In genomic region chr12:102330188-102330587, GRCm38 (mm10) we compare ENCODE assay signal across 28 mouse cellular contexts. TPM values are rescaled to one million over a fixed set of nuclear protein-coding genes. Genes with fewer than 3 reads are reported as not detected.
DNase-seq lines count a peak whose midpoint lies in the region; ATAC-seq and TF ChIP-seq lines count a peak whose summit lies in the region.
"Had no signal": no experiment of that assay in that cellular context is flagged by ENCODE, and none has a peak within 500 bp of the region (broad histone marks: within the 10 kb centered on the region; RNA-seq: fewer than 3 reads in every experiment).

No protein-coding gene starts in this region.

- H3K9ac ChIP-seq in forebrain, embryonic 16.5 days (replicated peaks; ENCODE audit: low read depth, low read length): no peak overlapping the region
- H3K9ac ChIP-seq: embryonic facial prominence, embryonic 13.5 days; forebrain, embryonic 12.5 days; heart, embryonic 13.5 days; limb, embryonic 15.5 days; liver, embryonic 15.5 days; lung, embryonic 15.5 days had no signal

- no peaks in the 10 kb centered on the region for H3K36me3 ChIP-seq in forebrain, embryonic 16.5 days (ENCODE audit: control insufficient read depth, insufficient read depth)
- H3K36me3 ChIP-seq: embryonic facial prominence, embryonic 13.5 days; forebrain, embryonic 12.5 days; G1E; lung, embryonic 15.5 days; midbrain, embryonic 10.5 days had no signal

- H3K4me1 ChIP-seq in forebrain, embryonic 16.5 days (replicated peaks; ENCODE audit: control insufficient read depth, insufficient read depth, low read length): 0 out of 2 replicates have a peak, but pooled peaks cover 4% of the 10 kb centered on the region
- H3K4me1 ChIP-seq: embryonic facial prominence, embryonic 13.5 days; forebrain, embryonic 12.5 days; liver, embryonic 15.5 days; midbrain, embryonic 10.5 days had no signal

- H3K9me3 ChIP-seq in forebrain, embryonic 16.5 days (ENCODE audit: control insufficient read depth, low read length): no peaks in the 10 kb centered on the region
- H3K9me3 ChIP-seq: embryonic facial prominence, embryonic 13.5 days; forebrain, embryonic 12.5 days; G1E; heart, embryonic 13.5 days; limb, embryonic 15.5 days; liver, embryonic 15.5 days; lung, embryonic 15.5 days; midbrain, embryonic 10.5 days had no signal

- no peak for DNase-seq in gastrocnemius, adult 2 months
- no peak for DNase-seq in gastrocnemius, postnatal 4 days (ENCODE audit: low spot score in 2 of 2)
- peak; percentile 65 for DNase-seq in A20 (ENCODE audit: low read depth, low spot score)
- DNase-seq in layer of hippocampus, adult 11-12 months (ENCODE audit: low spot score): no peak
- DNase-seq in adrenal gland, postnatal 14 days: no peak
- DNase-seq: adrenal gland, adult 8-10 months; cerebellum, adult 18-20 months; embryo, embryonic 11 days; heart, postnatal 14 days; left cerebral cortex, postnatal 4 days; lung, postnatal 4 days; right cerebral cortex, postnatal 14 days had no signal

- TF ChIP-seq CTCF in gastrocnemius, adult 2 months (IDR thresholded peaks at IDR 0.05): no peak

- 0 out of 2 replicates have a peak overlapping the region, but pooled peaks have one; percentile 12 for H3K27ac ChIP-seq in gastrocnemius, adult 2 months
- no peak overlapping the region for H3K27ac ChIP-seq in forebrain, embryonic 16.5 days (ENCODE audit: low read length)
- H3K27ac ChIP-seq: embryonic facial prominence, embryonic 13.5 days; forebrain, embryonic 12.5 days; heart, embryonic 13.5 days; hindbrain, postnatal 0 days; limb, embryonic 15.5 days; liver, embryonic 15.5 days; lung, embryonic 15.5 days; midbrain, embryonic 10.5 days; stomach, postnatal 0 days had no signal

- intact Hi-C loops in gastrocnemius, adult 2 months (cut with DNase I): no loop called here

- H3K27me3 ChIP-seq in forebrain, embryonic 16.5 days (replicated peaks; ENCODE audit: control insufficient read depth, insufficient read depth, low read length): no peaks in the 10 kb centered on the region
- H3K27me3 ChIP-seq: embryonic facial prominence, embryonic 13.5 days; forebrain, embryonic 12.5 days; heart, embryonic 13.5 days; limb, embryonic 15.5 days; liver, embryonic 15.5 days; lung, embryonic 15.5 days; Patski had no signal

- ATAC-seq in granulocyte monocyte progenitor cell, adult 5-6 weeks (replicated peaks; ENCODE audit: poor library complexity, severe bottlenecking): peak; percentile 45
- ATAC-seq in neutrophil, adult 5-6 weeks (ENCODE audit: extremely low read depth, insufficient number of reproducible peaks, low FRiP score, poor library complexity, severe bottlenecking): 0 out of 2 replicates have a peak, but pooled peaks have one; percentile 23
- ATAC-seq in forebrain, embryonic 16.5 days: no peak
- ATAC-seq: hindbrain, postnatal 0 days; intestine, postnatal 0 days; Patski had no signal

- WGBS in forebrain, embryonic 16.5 days: 89% methylated on average over 4 of the region's 4 CpGs

- H3K4me3 ChIP-seq in gastrocnemius, adult 2 months: no peak overlapping the region
- H3K4me3 ChIP-seq in forebrain, embryonic 16.5 days (replicated peaks; ENCODE audit: low read length): no peak overlapping the region
- H3K4me3 ChIP-seq: embryonic facial prominence, embryonic 13.5 days; erythroblast, embryonic 14.5 days; forebrain, embryonic 12.5 days; heart, embryonic 13.5 days; limb, embryonic 15.5 days; liver, embryonic 15.5 days; lung, embryonic 15.5 days; midbrain, embryonic 10.5 days had no signal

- no peak overlapping the region for H3K4me2 ChIP-seq in forebrain, embryonic 16.5 days (ENCODE audit: low read length)
- H3K4me2 ChIP-seq: embryonic facial prominence, embryonic 13.5 days; forebrain, embryonic 12.5 days; heart, embryonic 13.5 days; limb, embryonic 15.5 days; liver, embryonic 15.5 days; lung, embryonic 15.5 days had no signal

RNA-seq across cellular contexts. Expression of gene Rin3, which starts 47.3 kb away (rescaled TPM):
- 10 to 100 TPM in 1 of 2 experiments, 1 to 10 TPM in 1; 6.4 to 14.3 TPM for total RNA-seq in gastrocnemius, adult 2 months (2021)
- total RNA-seq in gastrocnemius, postnatal 4 days (2021): 10 to 100 TPM; 29.7 to 33.1 TPM
- 263 and 340 TPM in 2 replicates for total RNA-seq in granulocyte monocyte progenitor cell, adult 5-6 weeks (2014; fragmentation: Nextera tagmentation)
- total RNA-seq in granulocyte monocyte progenitor cell, adult 5-6 weeks (2017): 64.3 and 71.5 TPM in 2 replicates
- 196 and 218 TPM in 2 replicates for total RNA-seq in neutrophil, adult 5-6 weeks (2017)
- 1.7 and 3.3 TPM in 2 replicates for polyA plus RNA-seq in forebrain, embryonic 16.5 days (2015; fragmentation: Nextera tagmentation; extraction: Ambion mirVana)
- 19.3 and 28.1 TPM in 2 replicates for total RNA-seq in adrenal gland, postnatal 14 days (2021)
